Comparison of ENCODE assay signal across 11 mouse cellular contexts in the genomic region with DNA sequence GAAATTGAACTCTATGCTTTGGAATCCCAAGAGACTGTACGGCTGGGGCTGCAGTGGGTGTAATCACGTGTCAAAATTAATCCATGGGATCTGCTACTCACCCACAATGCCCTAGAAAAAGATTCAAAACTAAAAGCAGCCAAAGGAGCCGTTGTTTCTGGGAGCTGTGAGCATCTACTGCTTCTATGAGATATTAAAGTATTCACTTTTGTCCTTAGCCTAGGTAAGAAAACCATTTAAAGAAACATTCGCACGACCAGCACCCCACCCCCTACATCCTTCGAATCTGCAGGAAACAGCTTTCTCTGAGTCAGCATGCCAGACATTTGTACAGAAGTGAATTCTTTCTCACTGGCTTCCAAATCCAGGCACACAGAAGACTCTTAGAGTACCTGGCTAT.
A peak's percentile ranks its signal among the peaks of the same experiment; 100 is the strongest.
DNase-seq lines count a peak whose midpoint lies in the region; ATAC-seq and TF ChIP-seq lines count a peak whose summit lies in the region.
"Had no signal": no experiment of that assay in that cellular context is flagged by ENCODE, and none has a peak within 500 bp of the region (broad histone marks: within the 10 kb centered on the region; RNA-seq: fewer than 3 reads in every experiment).

No protein-coding gene starts in this region.

- no peak overlapping the region for H3K9ac ChIP-seq in hindbrain, postnatal 0 days (replicated peaks; ENCODE audit: low read length)
- H3K9ac ChIP-seq in hindbrain, embryonic 13.5 days, result no peak overlapping the region
- no peak overlapping the region for H3K9ac ChIP-seq in hindbrain, embryonic 14.5 days
- H3K9ac ChIP-seq: midbrain, embryonic 15.5 days had no signal

- no peaks in the 10 kb centered on the region for H3K36me3 ChIP-seq in hindbrain, postnatal 0 days (ENCODE audit: insufficient read depth, low read length)
- H3K36me3 ChIP-seq in hindbrain, embryonic 13.5 days, result no peaks in the 10 kb centered on the region
- no peaks in the 10 kb centered on the region for H3K36me3 ChIP-seq in hindbrain, embryonic 14.5 days (replicated peaks; ENCODE audit: control insufficient read depth, insufficient read depth)
- H3K36me3 ChIP-seq: midbrain, embryonic 15.5 days had no signal

- H3K27me3 ChIP-seq in hindbrain, postnatal 0 days (ENCODE audit: insufficient read depth, low read length), result no peaks in the 10 kb centered on the region
- no peaks in the 10 kb centered on the region for H3K27me3 ChIP-seq in hindbrain, embryonic 13.5 days
- no peaks in the 10 kb centered on the region for H3K27me3 ChIP-seq in hindbrain, embryonic 14.5 days (ENCODE audit: control insufficient read depth, insufficient read depth, low read length)
- H3K27me3 ChIP-seq: midbrain, embryonic 15.5 days had no signal

- no peak overlapping the region for H3K4me3 ChIP-seq in hindbrain, postnatal 0 days (ENCODE audit: low read length)
- no peak overlapping the region for H3K4me3 ChIP-seq in hindbrain, embryonic 13.5 days
- 0 out of 2 replicates have a peak overlapping the region, but pooled peaks have one; percentile 12 for H3K4me3 ChIP-seq in brown adipose tissue, adult 24 weeks (ENCODE audit: insufficient read depth, low read depth, low read length)
- H3K4me3 ChIP-seq in hindbrain, embryonic 14.5 days (replicated peaks; ENCODE audit: low read length), result no peak overlapping the region
- H3K4me3 ChIP-seq: midbrain, embryonic 15.5 days had no signal

- TF ChIP-seq CTCF in hindbrain, postnatal 0 days (IDR thresholded peaks at IDR 0.05; ENCODE audit: low read depth), result no peak

- H3K27ac ChIP-seq in hindbrain, postnatal 0 days, result peak overlapping the region; percentile 7; the same call in 1 of the 2 replicates
- H3K27ac ChIP-seq in hindbrain, embryonic 13.5 days, result no peak overlapping the region
- peak overlapping the region; percentile 16; the same call in 1 of the 2 replicates for H3K27ac ChIP-seq in brown adipose tissue, adult 24 weeks (replicated peaks; ENCODE audit: low read depth, low read length)
- no peak overlapping the region for H3K27ac ChIP-seq in hindbrain, embryonic 14.5 days
- H3K27ac ChIP-seq: midbrain, embryonic 15.5 days had no signal

- no peak for ATAC-seq in hindbrain, postnatal 0 days
- no peak for ATAC-seq in hindbrain, embryonic 13.5 days (ENCODE audit: low FRiP score)
- ATAC-seq in hindbrain, embryonic 14.5 days (ENCODE audit: low FRiP score), result no peak
- ATAC-seq: activated CD4-positive, CD25-positive, alpha-beta regulatory T cell, adult 4 months; forebrain, embryonic 16.5 days; midbrain, embryonic 15.5 days had no signal

- no peak overlapping the region for H3K4me2 ChIP-seq in hindbrain, postnatal 0 days (ENCODE audit: low read depth, low read length)
- H3K4me2 ChIP-seq in hindbrain, embryonic 13.5 days, result no peak overlapping the region
- no peak overlapping the region for H3K4me2 ChIP-seq in hindbrain, embryonic 14.5 days (replicated peaks)
- H3K4me2 ChIP-seq: midbrain, embryonic 15.5 days had no signal

- DNase-seq in hindbrain, postnatal 0 days (ENCODE audit: low spot score), result no peak
- peak; percentile 71 for DNase-seq in 3T3-L1 (ENCODE audit: low read depth, low spot score)
- peak; percentile 13 to 83 for DNase-seq in left cerebral cortex, postnatal 25 days (ENCODE audit: low spot score in 2 of 2)
- no peak for DNase-seq in neural tube, embryonic 10.5 days (ENCODE audit: extremely low spot score, low spot score)
- DNase-seq in hindbrain, embryonic 14.5 days (ENCODE audit: low spot score), result no peak
- DNase-seq: embryo, embryonic 11 days had no signal

- no peaks in the 10 kb centered on the region for H3K9me3 ChIP-seq in hindbrain, postnatal 0 days (ENCODE audit: low read length)
- H3K9me3 ChIP-seq in hindbrain, embryonic 13.5 days, result no peaks in the 10 kb centered on the region
- H3K9me3 ChIP-seq in hindbrain, embryonic 14.5 days (ENCODE audit: control insufficient read depth, low read length), result no peaks in the 10 kb centered on the region
- H3K9me3 ChIP-seq: midbrain, embryonic 15.5 days had no signal

- H3K4me1 ChIP-seq in hindbrain, postnatal 0 days (ENCODE audit: insufficient read depth, low read length), result no peaks in the 10 kb centered on the region
- H3K4me1 ChIP-seq in hindbrain, embryonic 13.5 days (replicated peaks), result 0 out of 2 replicates have a peak, but pooled peaks cover 5% of the 10 kb centered on the region
- peaks cover 9% of the 10 kb centered on the region for H3K4me1 ChIP-seq in brown adipose tissue, adult 24 weeks (ENCODE audit: control insufficient read depth, insufficient read depth, insufficient read length, low read length)
- H3K4me1 ChIP-seq in hindbrain, embryonic 14.5 days (replicated peaks; ENCODE audit: control insufficient read depth, insufficient read depth, low read length), result peaks cover 5% of the 10 kb centered on the region; the same call in 1 of the 2 replicates
- H3K4me1 ChIP-seq: midbrain, embryonic 15.5 days had no signal

- intact Hi-C loops in left cerebral cortex, postnatal 25 days (cut with DNase I), result no loop called here

- 69% methylated on average over 6 of the region's 6 CpGs for WGBS in hindbrain, postnatal 0 days
- WGBS in hindbrain, embryonic 13.5 days, result 78% methylated on average over 6 of the region's 6 CpGs
- 67% methylated on average over 6 of the region's 6 CpGs for whole genome bisulfite sequencing in hindbrain, embryonic 14.5 days

Comparison
In these comparisons a context has a peak if more than half of its experiments do, and no peak if none do; other contexts are left out.
1. H3K27ac ChIP-seq: peak in hindbrain, postnatal 0 days (single experiment) and brown adipose tissue, adult 24 weeks (single experiment); none in hindbrain, embryonic 13.5 days (single experiment) and hindbrain, embryonic 14.5 days (single experiment).
2. DNase-seq: peak in 3T3-L1 (single experiment) and left cerebral cortex, postnatal 25 days (2 of 2); none in hindbrain, postnatal 0 days (single experiment), neural tube, embryonic 10.5 days (single experiment) and hindbrain, embryonic 14.5 days (single experiment).